Mouse (Mus musculus) erythroblast, adult 5-6 weeks (primary cell): Measurements from ENCODE around the gene Soga1. TPM values are rescaled to one million over a fixed set of nuclear protein-coding genes. Genes with fewer than 3 reads are reported as not detected.
A peak's percentile ranks its signal among the peaks of the same experiment; 100 is the strongest.

Experiments used
- ATAC-seq: replicated peaks from 2 replicates; pipeline ENCODE4 v1.8.0; 2016; ENCODE audit warnings: moderate number of reproducible peaks, mild to moderate bottlenecking, moderate TSS enrichment, inconsistent platforms; ENCODE audit not compliant: poor library complexity, low FRiP score, severe bottlenecking
- total RNA-seq, 2 experiments: library from RNA; stranded (forward) in 1 of 2; stranded (reverse) in 1 of 2; fragments of 150-400 nt in 1 of 2; fragments of 200-764, 138-1000 nt in 1 of 2; gene quantifications; 2 replicates each; pipeline versions ENCODE4 v1.2.3 to v1.2.4; 2015 to 2017; ENCODE audit warnings: low replicate concordance in 2 of 2

The Soga1 gene
- total RNA-seq (2015; ENCODE audit: low replicate concordance), result 0.21 and 1.3 TPM in 2 replicates
- 0.56 and 1.1 TPM in 2 replicates for total RNA-seq (2017; ENCODE audit: low replicate concordance)

DNA sequence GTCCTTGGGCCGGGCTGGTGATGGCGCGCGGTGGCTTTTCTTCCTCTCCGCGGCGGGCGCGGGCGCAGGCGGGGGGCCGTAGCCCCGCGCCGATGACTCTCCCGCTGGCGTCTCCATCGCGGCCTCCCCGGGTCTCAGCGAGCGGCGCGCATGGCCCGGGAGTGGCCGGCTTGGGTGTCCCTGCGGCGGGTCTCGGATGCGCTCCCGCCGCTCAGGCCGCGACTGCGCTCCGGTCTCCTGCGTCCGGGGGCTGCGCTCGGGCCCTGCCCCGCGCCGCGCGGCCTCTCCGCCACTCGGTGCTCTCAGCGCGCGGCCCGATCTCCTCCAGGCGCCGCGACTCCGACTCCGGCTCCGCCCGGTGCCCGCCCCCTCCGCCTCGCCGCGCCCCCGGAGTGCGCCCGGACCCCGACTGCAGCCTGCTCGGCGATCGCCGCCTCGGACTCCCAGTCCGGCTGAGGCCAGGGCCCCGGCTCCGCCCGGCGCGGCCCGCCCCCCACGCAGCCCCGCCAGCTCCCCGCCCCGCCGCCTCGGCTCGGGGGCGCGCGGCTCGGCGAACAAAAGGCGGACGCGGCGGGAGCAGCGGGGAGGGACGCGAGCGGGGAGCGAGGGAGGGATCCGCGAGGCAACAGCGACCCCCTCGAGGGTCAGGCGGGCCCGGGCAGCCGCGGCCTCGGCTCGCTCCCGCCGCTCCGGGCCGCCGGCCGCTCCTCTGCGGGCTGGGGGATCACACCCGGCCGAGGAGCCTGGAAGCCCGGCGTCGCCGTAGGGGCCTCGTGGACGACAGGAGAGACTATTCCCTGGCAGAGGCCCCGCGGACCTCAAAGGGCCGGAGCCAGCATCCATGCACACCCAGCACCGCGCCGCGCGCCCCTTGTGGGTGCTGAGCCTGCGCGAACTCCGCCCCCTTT, at the start of gene Soga1:
TSS of gene Soga1 (minus strand) at position 462 of the 908 bp plus-strand sequence.
- no peak for ATAC-seq

DNA sequence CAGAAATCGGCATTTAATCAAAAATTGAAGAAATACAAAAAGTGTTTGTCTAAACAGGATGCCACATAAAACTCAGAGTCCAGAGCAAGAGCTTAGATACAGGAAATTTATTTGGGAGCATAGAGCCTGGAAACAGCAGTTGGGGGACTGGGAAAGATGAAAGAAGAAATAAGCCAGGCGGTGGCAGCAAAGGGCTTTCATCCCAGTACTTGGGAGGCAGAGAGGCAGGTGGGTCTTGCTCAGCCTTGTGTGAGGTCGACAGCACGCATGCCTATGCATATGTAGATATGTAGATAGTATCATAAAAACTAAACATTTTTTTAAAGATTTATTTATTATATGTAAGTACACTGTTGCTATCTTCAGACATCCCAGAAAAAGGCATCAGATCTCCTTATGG, 49.0 kb upstream of the Soga1 start:
- no peak for ATAC-seq

- ATAC-seq, result no peak
These were observed 48.3 kb upstream of the Soga1 start for GRCm38 (mm10) chr2:157127370-157127769.

DNA sequence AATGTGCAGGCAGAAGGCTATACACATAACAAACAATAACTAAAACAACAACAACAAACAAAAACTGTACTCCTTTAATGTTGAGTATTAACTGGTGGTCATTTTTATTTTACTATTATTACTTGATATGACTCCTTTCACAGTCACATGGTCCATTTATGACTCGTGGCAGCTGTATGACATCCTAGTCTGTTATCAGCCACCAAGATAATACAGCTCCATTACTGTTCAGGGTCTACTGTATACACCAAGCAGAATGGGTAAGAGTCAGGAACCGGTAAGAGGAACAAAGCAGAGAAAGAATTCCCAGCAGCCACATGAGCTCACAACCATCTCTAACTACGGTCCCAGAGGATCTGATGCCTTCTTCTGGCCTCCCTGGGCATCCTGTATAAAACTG, 46.2 kb upstream of the Soga1 start:
- no peak for ATAC-seq

- ATAC-seq, result no peak
These were observed 42.7 kb upstream of the Soga1 start for GRCm38 (mm10) chr2:157121766-157122165.

- ATAC-seq, result no peak
These were observed 40.0 kb upstream of the Soga1 start for GRCm38 (mm10) chr2:157119075-157119474.

- ATAC-seq, result no peak
These were observed 39.5 kb upstream of the Soga1 start for GRCm38 (mm10) chr2:157118556-157118955.

DNA sequence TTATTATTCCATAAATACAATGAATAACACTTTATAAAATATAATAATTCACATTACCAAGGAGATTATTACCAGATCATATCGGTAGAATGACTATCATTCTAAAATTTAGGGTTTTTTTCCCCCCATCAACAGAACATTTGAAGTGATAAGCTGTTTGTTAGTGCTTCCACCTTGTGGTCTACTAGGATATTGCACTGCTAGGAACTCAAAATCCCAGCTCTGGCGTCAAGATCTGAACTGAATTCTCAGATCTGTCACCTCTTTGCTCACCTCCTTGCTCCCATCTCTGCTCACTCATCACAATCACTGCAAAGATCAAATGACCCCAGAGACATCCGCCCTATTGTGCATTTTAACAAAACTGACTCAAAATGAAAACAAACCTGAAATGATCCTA, 37.9 kb upstream of the Soga1 start:
- ATAC-seq, result peak; percentile 82

DNA sequence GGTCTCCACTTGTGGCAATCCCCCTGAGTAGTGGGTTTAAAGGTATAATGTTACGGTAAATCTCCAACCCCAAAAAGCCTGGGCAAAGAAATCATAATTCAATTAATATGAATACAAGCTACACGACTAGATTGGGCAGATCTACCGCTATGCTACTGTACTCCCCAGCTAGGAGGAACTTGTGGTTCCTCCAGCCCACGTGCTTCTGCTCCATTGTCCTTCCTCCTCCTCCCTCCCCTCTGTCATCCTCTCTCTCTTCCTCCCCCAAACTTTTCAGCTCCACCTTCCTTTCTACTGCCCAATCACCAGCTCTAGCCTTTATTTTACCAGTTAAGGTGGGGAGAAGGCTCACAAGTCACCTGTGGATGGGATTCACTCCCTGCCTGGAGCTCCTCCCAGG, 29.2 kb upstream of the Soga1 start:
- ATAC-seq, result no peak

DNA sequence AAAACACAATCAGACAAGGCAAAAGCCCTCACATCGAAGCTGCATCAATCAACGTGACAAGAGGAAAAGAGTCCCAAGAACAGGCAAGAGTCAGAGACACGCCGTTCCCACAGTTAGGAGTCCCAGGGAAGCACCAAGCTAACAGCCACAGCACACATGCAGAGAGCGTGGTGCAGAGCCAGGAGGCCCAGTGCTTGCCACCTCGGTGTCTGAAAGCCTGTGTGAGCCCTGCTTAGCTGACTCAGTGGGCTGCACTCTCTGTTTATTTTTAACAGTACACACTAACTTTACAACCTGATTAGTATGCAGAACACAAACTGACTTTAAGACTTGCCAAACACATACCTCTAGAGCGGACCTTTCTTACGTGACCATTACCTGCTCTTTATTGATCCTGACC, 25.4 kb upstream of the Soga1 start:
- ATAC-seq, result no peak

GRCm38 (mm10) chr2:157102256-157102655, 23.2 kb upstream of the Soga1 start:
- ATAC-seq, result no peak

- ATAC-seq, result no peak
These were observed 22.6 kb upstream of the Soga1 start for GRCm38 (mm10) chr2:157101650-157102049.

GRCm38 (mm10) chr2:157100319-157100605, 21.2 kb upstream of the Soga1 start:
- ATAC-seq, result no peak

GRCm38 (mm10) chr2:157099532-157100318, 20.7 kb upstream of the Soga1 start:
- ATAC-seq, result no peak

- no peak for ATAC-seq
These were observed 16.1 kb upstream of the Soga1 start for GRCm38 (mm10) chr2:157095005-157095755.

GRCm38 (mm10) chr2:157092024-157092423, 13.0 kb upstream of the Soga1 start:
- no peak for ATAC-seq

DNA sequence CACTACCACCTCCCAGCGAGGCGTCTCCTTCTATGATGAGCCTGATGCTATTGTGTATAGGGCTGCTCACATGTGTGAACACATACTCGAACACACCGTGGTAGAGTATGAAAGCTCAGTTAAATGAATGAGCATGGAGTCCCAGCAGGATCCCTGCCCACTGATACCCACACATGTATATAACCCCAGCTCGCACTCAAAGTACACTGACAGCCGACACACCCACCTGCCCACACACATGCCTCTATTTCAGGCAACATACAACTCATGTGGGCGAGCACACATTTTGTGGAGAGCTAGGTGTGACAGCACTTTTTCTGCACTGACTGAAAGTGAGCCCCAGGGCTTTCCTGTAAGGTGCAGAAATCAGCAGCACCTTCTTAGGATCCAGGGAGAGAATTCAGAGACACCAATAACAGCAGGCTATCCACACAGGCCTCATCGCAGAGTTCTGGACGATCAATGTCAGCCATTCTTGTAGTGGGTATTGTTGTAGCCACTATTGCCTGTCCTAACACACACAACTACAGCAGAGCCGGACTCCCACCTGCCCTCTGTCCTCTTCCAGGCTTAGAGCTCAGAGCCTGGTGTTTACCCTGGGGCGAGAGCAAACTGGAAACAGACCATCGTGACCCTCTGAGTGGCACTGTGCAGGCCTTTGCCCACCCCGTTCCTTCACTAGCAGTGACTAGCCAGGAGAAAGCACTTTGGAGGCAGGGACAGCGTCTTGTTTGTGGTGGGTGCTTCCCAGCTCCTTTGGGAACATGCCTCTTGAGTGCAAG, 8.7 kb upstream of the Soga1 start:
- ATAC-seq, result no peak

GRCm38 (mm10) chr2:157086796-157087195, 7.7 kb upstream of the Soga1 start, which contains the start of gene Tldc2:
Tldc2 (plus strand) TSS chr2:157087055.
- no peak for ATAC-seq

GRCm38 (mm10) chr2:157084831-157085585, 6.0 kb upstream of the Soga1 start:
- ATAC-seq, result no peak
